Comparison of ENCODE assay signal across 13 mouse cellular contexts in genomic region chr9:88273304-88273703, GRCm38 (mm10). TPM values are rescaled to one million over a fixed set of nuclear protein-coding genes. Genes with fewer than 3 reads are reported as not detected.
DNase-seq lines count a peak whose midpoint lies in the region; ATAC-seq and TF ChIP-seq lines count a peak whose summit lies in the region.
"Had no signal": no experiment of that assay in that cellular context is flagged by ENCODE, and none has a peak within 500 bp of the region (broad histone marks: within the 10 kb centered on the region; RNA-seq: fewer than 3 reads in every experiment).

No protein-coding gene starts in this region.

- H3K9me3 ChIP-seq in liver, embryonic 12.5 days (replicated peaks): no peaks in the 10 kb centered on the region
- H3K9me3 ChIP-seq in liver, embryonic 15.5 days (replicated peaks): no peaks in the 10 kb centered on the region
- no peaks in the 10 kb centered on the region for H3K9me3 ChIP-seq in hindbrain, postnatal 0 days (ENCODE audit: low read length)
- H3K9me3 ChIP-seq: hindbrain, embryonic 15.5 days; midbrain, embryonic 15.5 days; stomach, embryonic 15.5 days had no signal

- no peak overlapping the region for H3K27ac ChIP-seq in liver, embryonic 12.5 days
- H3K27ac ChIP-seq in liver, embryonic 15.5 days (replicated peaks): no peak overlapping the region
- H3K27ac ChIP-seq in hindbrain, postnatal 0 days: no peak overlapping the region
- H3K27ac ChIP-seq: hindbrain, embryonic 15.5 days; kidney, postnatal 0 days; midbrain, embryonic 15.5 days; stomach, embryonic 15.5 days had no signal

- no peak overlapping the region for H3K4me3 ChIP-seq in liver, embryonic 12.5 days
- no peak overlapping the region for H3K4me3 ChIP-seq in liver, embryonic 15.5 days (replicated peaks)
- H3K4me3 ChIP-seq in hindbrain, postnatal 0 days (ENCODE audit: low read length): no peak overlapping the region
- H3K4me3 ChIP-seq: hindbrain, embryonic 15.5 days; midbrain, embryonic 15.5 days; stomach, embryonic 15.5 days had no signal

- no peaks in the 10 kb centered on the region for H3K4me1 ChIP-seq in liver, embryonic 12.5 days
- peaks cover 3% of the 10 kb centered on the region; the same call in 1 of the 2 replicates for H3K4me1 ChIP-seq in liver, embryonic 15.5 days (replicated peaks)
- no peaks in the 10 kb centered on the region for H3K4me1 ChIP-seq in hindbrain, postnatal 0 days (ENCODE audit: insufficient read depth, low read length)
- H3K4me1 ChIP-seq: hindbrain, embryonic 15.5 days; midbrain, embryonic 15.5 days; stomach, embryonic 15.5 days had no signal

- no peaks in the 10 kb centered on the region for H3K36me3 ChIP-seq in liver, embryonic 12.5 days
- no peaks in the 10 kb centered on the region for H3K36me3 ChIP-seq in liver, embryonic 15.5 days (replicated peaks)
- no peaks in the 10 kb centered on the region for H3K36me3 ChIP-seq in hindbrain, postnatal 0 days (ENCODE audit: insufficient read depth, low read length)
- H3K36me3 ChIP-seq: hindbrain, embryonic 15.5 days; midbrain, embryonic 15.5 days; stomach, embryonic 15.5 days had no signal

- DNase-seq in liver (peak; percentile 6), NIH3T3 (ENCODE audit: low read depth) (peak; percentile 45)
- peak; percentile 27 to 28 for DNase-seq in natural killer cell, adult 2 months (ENCODE audit: low spot score in 2 of 2)
- no peak for DNase-seq in kidney, adult 18-20 months
- DNase-seq in right cerebral cortex, postnatal 10 days (ENCODE audit: low spot score in 2 of 2): no peak
- DNase-seq in hindbrain, postnatal 0 days (ENCODE audit: low spot score): no peak

- WGBS in liver, embryonic 12.5 days (ENCODE audit: insufficient replicate concordance): 20% methylated on average over 4 of the region's 4 CpGs
- WGBS in liver, embryonic 15.5 days (ENCODE audit: insufficient replicate concordance): 13% methylated on average over 4 of the region's 4 CpGs
- WGBS in hindbrain, postnatal 0 days: 84% methylated on average over 4 of the region's 4 CpGs

- H3K27me3 ChIP-seq in liver, embryonic 12.5 days (replicated peaks): no peaks in the 10 kb centered on the region
- no peaks in the 10 kb centered on the region for H3K27me3 ChIP-seq in liver, embryonic 15.5 days
- no peaks in the 10 kb centered on the region for H3K27me3 ChIP-seq in hindbrain, postnatal 0 days (ENCODE audit: insufficient read depth, low read length)
- H3K27me3 ChIP-seq: hindbrain, embryonic 15.5 days; midbrain, embryonic 15.5 days; stomach, embryonic 15.5 days had no signal

- no peak for ATAC-seq in liver, embryonic 12.5 days
- ATAC-seq in liver, embryonic 15.5 days (ENCODE audit: insufficient read depth): peak; percentile 36; the same call in 1 of the 2 replicates
- no peak for ATAC-seq in hindbrain, postnatal 0 days
- ATAC-seq: midbrain, embryonic 15.5 days had no signal

- H3K4me2 ChIP-seq in liver, embryonic 12.5 days: no peak overlapping the region
- H3K4me2 ChIP-seq in liver, embryonic 15.5 days: no peak overlapping the region
- H3K4me2 ChIP-seq in hindbrain, postnatal 0 days (ENCODE audit: low read depth, low read length): no peak overlapping the region
- H3K4me2 ChIP-seq: hindbrain, embryonic 15.5 days; lung, embryonic 14.5 days; midbrain, embryonic 15.5 days; stomach, embryonic 15.5 days had no signal

- no peak for TF ChIP-seq CTCF in hindbrain, postnatal 0 days (IDR thresholded peaks at IDR 0.05; ENCODE audit: low read depth)

- H3K9ac ChIP-seq in liver, embryonic 12.5 days: no peak overlapping the region
- no peak overlapping the region for H3K9ac ChIP-seq in liver, embryonic 15.5 days
- no peak overlapping the region for H3K9ac ChIP-seq in hindbrain, postnatal 0 days (replicated peaks; ENCODE audit: low read length)
- H3K9ac ChIP-seq: hindbrain, embryonic 15.5 days; lung, embryonic 14.5 days; midbrain, embryonic 15.5 days; stomach, embryonic 15.5 days had no signal

RNA-seq across cellular contexts. Expression of gene Nt5e, which starts 53.7 kb away (rescaled TPM):
- polyA plus RNA-seq in liver, embryonic 12.5 days (2016; fragmentation: Nextera tagmentation; extraction: Ambion mirVana): 6.3 and 6.7 TPM in 2 replicates
- polyA plus RNA-seq in liver, embryonic 15.5 days (2015; fragmentation: Nextera tagmentation; extraction: Ambion mirVana): 10.0 and 10.4 TPM in 2 replicates
- 2.5 and 2.8 TPM in 2 replicates for total RNA-seq in hindbrain, postnatal 0 days (2014; rRNA removed)
- polyA plus RNA-seq in hindbrain, postnatal 0 days (2015; fragmentation: Nextera tagmentation; extraction: Ambion mirVana): 2.4 TPM in 2 replicates

Comparison
In these comparisons a context has a peak if more than half of its experiments do, and no peak if none do; other contexts are left out.
1. DNase-seq: peak in liver (single experiment), NIH3T3 (single experiment) and natural killer cell, adult 2 months (2 of 2); none in kidney, adult 18-20 months (single experiment), right cerebral cortex, postnatal 10 days (0 of 2) and hindbrain, postnatal 0 days (single experiment).